Mouse (Mus musculus) layer of hippocampus, adult 8-10 months (tissue): Measurements from ENCODE around the gene Nwd2. TPM values are rescaled to one million over a fixed set of nuclear protein-coding genes. Genes with fewer than 3 reads are reported as not detected.

ENCODE experiments used
- DNase-seq, 2 experiments: peaks; one replicate each; pipeline ENCODE4 v3.0.0; 2022; ENCODE audit warnings: low spot score in 2 of 2
- total RNA-seq, 4 experiments: library from RNA; stranded (reverse); gene quantifications; 2 replicates each; pipeline ENCODE4 v1.2.4; 2022

Nwd2 gene
- total RNA-seq, 4 experiments from 2014 or later = 14.4 to 23.1 (median 17.7) TPM

GRCm38 (mm10) chr5:63755092-63755761, 106.3 kb downstream of the Nwd2 start:
- no peak for DNase-seq

DNA sequence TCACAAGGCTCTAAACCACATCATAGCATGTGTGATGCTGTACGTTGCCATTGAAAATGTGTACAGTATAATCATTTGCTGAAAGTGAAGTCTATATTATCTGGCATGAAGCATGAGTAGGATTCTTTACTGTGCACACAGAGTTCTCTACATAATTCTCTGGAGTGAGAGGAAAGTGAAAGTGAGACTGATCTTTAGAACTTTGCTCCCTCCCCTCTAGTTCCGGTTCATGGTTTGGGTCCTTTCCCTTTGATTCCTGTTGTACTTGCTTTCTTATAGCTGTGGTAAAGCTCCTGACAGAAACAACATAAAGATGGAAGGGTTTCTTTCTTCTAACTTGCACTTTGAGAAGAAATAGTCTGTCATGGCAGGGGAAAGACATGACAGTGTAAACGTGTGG, 107.0 kb downstream of the Nwd2 start:
- no peak for DNase-seq

GRCm38 (mm10) chr5:63765886-63766285, 117.0 kb downstream of the Nwd2 start:
- DNase-seq = peak in 1 of 2 experiments; percentile 29

DNA sequence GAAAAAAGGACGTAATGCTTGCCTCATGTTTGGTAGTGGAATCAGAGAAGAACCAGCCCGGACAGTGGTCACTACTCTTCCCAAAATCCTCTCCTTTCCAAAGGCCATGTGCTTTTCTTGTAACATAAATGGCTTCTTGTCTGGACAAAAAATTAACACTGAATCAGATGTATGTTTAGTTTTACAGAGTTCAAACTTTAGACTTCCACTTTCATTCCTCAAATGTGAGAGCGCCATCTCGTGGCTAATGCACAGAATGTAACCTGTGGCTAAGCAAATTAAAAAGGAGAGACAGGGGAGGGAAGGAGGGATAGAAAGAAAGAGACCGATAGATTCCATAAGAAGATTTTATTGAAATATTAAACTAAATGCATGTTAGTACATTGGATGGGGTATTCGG, 117.8 kb downstream of the Nwd2 start:
- peak; percentile 33 to 54 for DNase-seq

DNA sequence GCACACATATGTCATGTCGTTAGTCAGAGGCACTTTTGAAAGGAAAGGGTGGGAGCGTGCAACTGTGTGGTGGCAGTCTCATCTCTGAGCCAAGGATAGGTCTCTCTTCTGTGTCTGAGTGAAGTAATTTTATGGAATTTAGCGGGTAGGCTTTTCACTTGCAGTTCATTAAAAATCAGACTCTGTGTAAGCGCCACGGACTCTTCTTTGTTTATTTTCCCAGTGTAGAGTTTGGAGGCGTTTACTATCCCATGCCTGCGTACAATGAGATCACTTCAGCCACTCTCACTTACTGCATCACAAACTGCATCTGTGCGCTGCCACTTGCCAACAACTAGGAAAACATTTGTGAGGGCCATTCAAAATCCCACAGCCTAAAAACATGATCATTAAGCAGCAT, 118.6 kb downstream of the Nwd2 start:
- DNase-seq = peak; percentile 29 to 39

DNA sequence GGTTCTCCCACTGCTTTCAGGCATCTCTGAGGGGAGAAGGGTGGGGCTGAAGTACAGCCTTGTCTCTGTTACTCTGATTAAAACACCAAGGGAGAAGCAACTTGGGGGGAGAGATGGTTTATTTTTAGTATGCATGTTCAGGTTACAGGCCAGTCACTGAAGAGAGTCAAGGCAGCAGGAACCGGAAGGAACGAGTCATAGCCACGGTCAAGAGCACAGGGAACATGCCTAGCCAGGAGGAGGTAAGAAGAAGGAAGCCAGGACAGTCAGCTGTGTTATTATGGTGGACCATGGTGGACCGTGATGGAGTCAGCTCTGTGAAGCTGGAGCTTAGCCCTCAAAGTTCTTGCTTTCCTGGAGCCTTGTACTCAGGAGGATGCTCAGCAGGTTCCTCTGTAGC, 119.3 kb downstream of the Nwd2 start:
- no peak for DNase-seq

DNA sequence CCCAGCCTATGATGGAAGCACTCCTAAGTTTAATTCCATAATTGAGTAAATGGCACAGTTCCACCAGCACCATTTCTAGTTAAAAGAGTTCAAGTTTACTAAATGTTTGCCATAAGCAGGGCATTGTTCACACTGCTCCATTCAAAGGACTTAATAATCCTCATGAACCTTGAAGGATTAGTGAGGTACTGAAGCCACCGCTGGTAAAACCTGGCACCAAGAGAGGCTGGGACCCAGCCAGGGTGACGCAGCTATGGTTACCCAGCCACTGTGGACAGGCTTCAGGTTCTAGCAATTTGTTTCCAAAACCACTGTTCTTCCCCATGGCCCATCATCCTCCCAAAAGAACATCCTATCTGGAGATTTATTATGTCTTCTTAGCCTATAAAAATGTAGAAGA, 124.1 kb downstream of the Nwd2 start:
- no peak for DNase-seq

DNA sequence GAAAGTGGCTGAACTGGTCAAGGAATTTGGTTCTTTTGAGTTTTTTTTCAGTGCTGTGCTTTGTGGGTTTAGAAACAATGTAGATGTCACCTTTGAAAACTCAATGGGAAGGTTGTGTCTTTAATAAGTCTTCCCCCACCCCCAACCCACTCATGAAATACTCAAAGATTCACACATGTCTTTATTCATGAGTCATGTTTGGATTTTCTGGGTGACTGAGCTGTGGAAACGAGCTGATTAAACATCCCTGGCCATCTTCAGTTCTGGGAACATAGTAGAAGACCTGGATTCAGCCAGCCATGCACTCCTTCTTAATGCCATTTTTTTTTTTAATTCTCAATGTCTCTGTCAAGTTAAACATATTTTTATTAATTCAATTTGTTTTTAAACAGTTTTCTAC, 124.7 kb downstream of the Nwd2 start:
- no peak for DNase-seq

GRCm38 (mm10) chr5:63788156-63788826, 139.4 kb downstream of the Nwd2 start:
- no peak for DNase-seq

GRCm38 (mm10) chr5:63811819-63812508, 163.1 kb downstream of the Nwd2 start, which contains the start of gene 0610040J01Rik:
TSS of gene 0610040J01Rik (plus strand) at chr5:63812363.
- DNase-seq = peak; percentile 37 to 70

DNA sequence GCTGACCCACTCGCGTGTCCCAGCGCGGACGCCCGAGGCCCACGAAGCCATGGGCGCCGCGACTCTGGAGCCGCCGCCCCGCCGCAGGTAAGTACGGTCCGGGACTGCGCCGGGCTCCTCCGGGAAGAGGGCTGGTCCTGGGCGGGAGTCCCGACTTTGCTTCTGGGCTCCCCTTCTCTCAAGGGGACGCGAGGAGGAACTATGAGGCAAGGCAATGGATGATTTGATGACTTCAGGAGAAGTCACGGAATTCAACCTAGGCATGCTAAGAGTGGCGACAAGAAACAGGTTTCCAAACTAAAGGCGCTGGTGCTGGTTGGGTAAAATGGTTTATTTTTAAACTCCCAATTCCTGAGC, 163.6 kb downstream of the Nwd2 start:
- DNase-seq = no peak

DNA sequence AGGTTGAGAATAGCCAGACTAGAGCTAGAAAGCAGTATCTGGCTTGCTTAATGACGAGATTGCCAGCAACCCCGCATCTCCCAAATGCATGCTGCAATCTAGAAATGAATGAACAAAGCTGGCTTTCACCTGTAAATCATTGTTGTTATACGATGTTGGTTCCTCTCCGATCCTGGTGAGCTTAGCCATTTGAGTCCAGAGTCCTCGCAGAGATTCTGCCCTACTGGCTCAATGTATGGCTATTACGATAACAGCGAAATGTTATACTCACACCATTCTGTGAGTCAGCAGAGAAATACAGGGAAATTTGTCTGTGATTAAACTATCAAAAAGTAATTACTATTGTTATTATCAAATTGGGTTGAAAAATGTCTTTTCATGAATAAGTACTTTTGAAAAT, 167.7 kb downstream of the Nwd2 start:
- no peak for DNase-seq

- no peak for DNase-seq
Observed at GRCm38 (mm10) chr5:63817270-63817669, 168.4 kb downstream of the Nwd2 start.

DNA sequence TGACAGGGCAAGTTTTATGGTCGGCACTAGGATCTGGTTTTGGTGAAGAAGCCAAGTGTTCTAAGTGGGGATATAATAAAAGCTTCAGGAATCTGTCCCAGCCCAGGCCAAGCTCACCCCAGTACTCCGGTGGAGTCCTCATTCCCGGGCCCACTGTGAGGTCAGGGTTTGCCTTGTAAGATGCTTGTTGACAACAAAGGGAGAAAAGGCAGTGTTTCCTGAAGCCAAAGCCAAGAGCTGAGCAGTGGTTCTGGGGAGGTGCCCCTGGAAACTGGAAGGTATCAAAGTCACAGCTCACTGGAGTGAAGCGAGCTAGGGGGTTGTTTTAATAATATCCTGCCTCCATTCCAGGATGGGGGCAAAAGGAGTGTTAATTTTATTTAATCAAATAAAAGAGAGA, 170.1 kb downstream of the Nwd2 start:
- DNase-seq = no peak

DNA sequence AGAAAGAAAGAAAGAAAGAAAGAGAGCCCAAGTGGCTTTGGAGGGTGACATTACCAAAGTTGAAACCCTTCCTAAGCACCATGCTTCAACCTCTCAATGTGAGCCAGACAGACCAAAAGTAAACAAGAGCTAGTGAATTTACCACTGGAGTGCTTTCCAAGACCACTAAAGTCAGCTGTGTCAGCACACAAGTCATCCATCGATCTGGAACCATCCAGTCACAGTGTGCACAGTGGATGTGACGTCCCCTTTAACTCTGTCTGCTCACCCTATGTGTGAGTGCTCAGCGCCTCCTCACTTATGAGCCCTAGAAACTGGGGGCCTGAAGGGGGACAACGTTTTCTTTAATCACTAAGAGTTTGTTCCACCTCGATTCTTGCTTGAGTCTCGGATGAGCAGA, 170.6 kb downstream of the Nwd2 start:
- no peak for DNase-seq

DNA sequence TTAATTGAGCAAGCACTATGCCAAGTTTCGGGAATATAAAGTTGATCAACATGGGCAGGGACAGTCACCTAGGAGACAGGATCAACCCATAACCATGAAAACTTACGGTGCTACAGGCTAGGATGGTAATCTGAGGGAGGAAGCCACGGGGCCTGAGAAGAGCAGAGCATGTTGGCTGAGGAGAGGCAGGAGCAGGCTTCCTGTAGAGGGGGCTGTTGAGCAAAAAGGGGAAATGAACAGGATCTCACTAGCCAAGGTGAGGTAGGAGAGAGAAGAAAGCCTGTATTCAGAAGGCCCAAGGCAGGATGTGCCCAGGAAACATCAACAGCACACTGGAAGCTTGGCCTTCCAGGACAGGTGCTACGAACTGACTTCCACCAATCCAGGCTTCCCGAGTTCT, 172.3 kb downstream of the Nwd2 start:
- DNase-seq = no peak

DNA sequence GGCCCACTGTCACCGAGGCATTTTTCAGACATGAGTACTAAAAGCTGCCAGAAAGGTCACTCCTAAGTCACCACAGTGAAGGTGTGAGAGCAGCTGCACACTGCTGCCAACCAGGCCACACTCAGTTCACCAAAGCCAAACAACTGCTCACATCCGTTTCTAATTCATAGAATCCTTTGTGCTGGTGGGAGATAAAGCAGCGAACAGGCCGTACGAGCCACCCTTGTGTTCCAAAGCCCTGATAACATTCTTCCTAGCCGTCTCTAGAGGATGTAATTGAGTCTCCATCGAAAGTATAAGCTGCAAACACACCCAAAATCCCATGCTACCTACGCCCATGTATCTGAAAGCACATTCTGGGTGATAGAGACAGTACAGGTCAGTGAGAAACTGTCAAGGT, 173.0 kb downstream of the Nwd2 start:
- no peak for DNase-seq

DNA sequence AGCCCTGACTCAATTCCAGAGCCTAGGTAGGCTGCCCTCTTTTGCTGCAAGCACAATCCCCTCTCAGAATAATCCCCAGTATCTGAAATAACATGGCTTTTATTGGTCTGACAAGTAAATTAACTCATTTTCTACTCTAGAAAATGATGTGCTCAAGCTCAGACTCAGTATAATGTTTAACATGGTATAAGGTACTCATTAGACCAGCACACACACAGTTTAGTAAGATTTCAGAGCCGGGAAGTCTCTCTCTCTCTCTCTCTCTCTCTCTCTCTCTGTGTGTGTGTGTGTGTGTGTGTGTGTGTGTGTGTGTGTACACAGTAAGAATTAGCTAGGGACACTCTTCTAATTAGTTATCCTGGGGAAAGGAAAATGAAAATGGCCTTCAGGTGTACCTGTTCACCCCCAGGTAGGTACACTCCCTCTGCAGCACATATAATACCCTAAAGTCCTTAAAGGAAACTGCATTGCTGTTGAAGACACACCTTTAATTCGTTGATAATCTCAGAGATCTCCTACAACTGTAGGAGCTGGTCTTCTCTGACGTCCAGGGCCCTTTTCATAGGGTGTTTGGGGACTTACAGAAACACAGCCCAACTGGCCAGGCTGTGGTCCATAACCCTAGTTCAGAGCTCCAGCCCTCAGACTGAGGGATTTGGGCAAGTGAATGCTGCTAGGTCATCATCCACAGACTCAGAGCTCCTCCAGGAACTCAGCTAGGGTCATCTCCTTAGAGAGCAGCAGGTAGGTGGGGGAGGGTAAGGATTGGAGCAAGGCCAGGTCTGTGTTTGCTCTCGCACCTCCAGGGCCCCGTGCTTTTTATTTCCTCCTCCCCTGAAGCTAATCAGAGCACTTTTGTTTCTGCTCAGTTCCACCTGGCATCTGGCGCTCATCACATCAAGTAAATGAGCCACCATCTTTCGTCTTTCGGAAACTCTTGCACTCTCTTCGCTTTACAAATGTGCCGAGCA, 174.7 kb downstream of the Nwd2 start:
- DNase-seq = no peak

GRCm38 (mm10) chr5:63824599-63825350, 175.9 kb downstream of the Nwd2 start:
- DNase-seq = no peak

GRCm38 (mm10) chr5:63825881-63826280, 177.0 kb downstream of the Nwd2 start:
- DNase-seq = no peak

- DNase-seq = no peak
Observed at GRCm38 (mm10) chr5:63827006-63827405, 178.1 kb downstream of the Nwd2 start.
